Mouse (Mus musculus) lung, adult 2 months (tissue): ENCODE results near the gene Foxn1. TPM values are rescaled to one million over a fixed set of nuclear protein-coding genes. Genes with fewer than 3 reads are reported as not detected.
A peak's percentile ranks its signal among the peaks of the same experiment; 100 is the strongest.

Experiments used
- DNase-seq: peaks from one replicate; pipeline ENCODE4 v3.0.0; 2022
- H3K4me1 ChIP-seq: fragments of 200-500 bp; 2 replicates; pipeline ENCODE4 v1.6.1; 2011; ENCODE audit warnings: low read length; ENCODE audit not compliant: control insufficient read depth, insufficient read depth
- H3K4me3 ChIP-seq: fragments of 200-500 bp; replicated peaks from 2 replicates; pipeline ENCODE3; 2011; ENCODE audit warnings: low read depth, mild to moderate bottlenecking, control low read depth, low read length; ENCODE audit errors: extremely low read depth
- CTCF ChIP-seq: fragments of 200-500 bp; IDR thresholded peaks from 2 replicates; pipeline ENCODE4 v1.5.1; 2011; ENCODE audit warnings: mild to moderate bottlenecking, low read length, control low read depth; ENCODE audit not compliant: insufficient read depth
- POLR2A ChIP-seq: fragments of 200-500 bp; IDR thresholded peaks from 2 replicates; pipeline ENCODE4 v1.6.1; 2011; ENCODE audit warnings: low read depth, mild to moderate bottlenecking, control low read depth, low read length, borderline replicate concordance; ENCODE audit errors: extremely low read depth
- WGBS: fragments of 180-500 bp; shearing (Covaris S2); methylation state at CpG from one replicate; pipeline ENCODE4 v1.1.7; 2018; 5-methylcytosine and 5-hydroxymethylcytosine counted together
- polyA plus RNA-seq: library from polyadenylated mRNA; depleted of rRNA; stranded (reverse); fragments of >200 nt; gene quantifications from 2 replicates; pipeline ENCODE4 v1.2.3, GENCODE M21; 2012

Foxn1 gene
- polyA plus RNA-seq, 1 experiment: 0.62 TPM

- Histone ChIP-seq H3K4me3 (no peak overlapping the region), H3K4me1 (peaks cover 9% of the 10 kb centered on the region)
- DNase-seq: no peak
- 61% methylated on average over 7 of the region's 7 CpGs for WGBS
- TF ChIP-seq CTCF (no peak), POLR2A (no peak)
Observed at GRCm38 (mm10) chr11:78348474-78348873, 37.9 kb downstream of the Foxn1 start.

DNA sequence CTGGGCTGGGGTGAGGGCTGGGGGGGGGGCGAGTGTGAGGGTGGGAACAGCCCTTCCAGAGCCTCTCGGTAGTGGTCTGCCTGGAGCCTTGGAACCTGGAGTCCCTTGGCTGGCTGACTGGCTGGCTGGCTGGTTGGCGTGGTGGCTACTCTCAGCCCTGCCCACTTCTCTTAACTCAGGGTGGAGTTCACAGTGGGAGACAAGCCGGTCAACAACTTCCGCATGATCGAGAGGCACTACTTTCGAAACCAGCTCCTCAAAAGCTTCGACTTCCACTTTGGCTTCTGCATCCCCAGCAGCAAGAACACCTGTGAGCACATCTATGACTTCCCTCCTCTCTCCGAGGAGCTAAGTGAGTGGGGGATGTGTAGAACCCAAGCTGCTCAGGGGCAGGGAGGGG lies 38.5 kb downstream of the Foxn1 start:
- peaks cover 9% of the 10 kb centered on the region for H3K4me1 ChIP-seq
- H3K4me3 ChIP-seq: no peak overlapping the region
- WGBS: 62% methylated on average over 9 of the region's 9 CpGs
- no peak for TF ChIP-seq CTCF
- TF ChIP-seq POLR2A: no peak
- DNase-seq: no peak

DNA sequence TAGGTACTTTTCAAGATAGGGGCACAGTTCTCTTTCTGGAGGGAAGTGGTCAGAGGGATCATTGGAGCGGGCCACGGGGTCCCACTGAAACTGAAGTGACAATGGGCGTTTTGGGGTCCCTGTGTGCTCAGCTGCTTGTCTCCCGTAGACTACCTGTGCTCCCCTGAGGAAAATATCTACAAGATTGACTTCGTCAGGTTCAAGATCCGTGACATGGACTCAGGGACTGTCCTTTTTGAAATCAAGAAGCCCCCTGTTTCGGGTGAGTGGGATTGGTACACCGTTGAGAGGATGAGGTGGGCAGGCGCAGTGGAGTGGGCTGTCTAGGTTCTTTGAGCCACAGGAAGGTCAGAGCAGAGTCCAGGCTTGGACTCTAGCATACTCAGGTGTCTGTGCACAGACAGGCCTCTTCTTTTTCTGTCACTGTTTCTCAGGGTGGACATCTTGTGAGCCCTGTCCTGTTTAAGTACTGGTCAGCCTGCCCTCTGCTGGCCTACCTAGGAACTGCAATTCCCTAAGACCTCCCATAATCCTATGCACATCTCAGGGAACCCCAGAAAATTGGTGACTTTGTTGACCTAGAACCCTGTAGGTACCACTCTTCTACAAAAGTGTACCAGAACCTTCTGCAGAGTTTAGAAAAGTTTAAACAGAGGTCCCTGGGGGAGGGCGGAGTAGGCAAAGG lies 39.1 kb downstream of the Foxn1 start:
- WGBS: 91% methylated on average over 10 of the region's 10 CpGs
- peak; percentile 70 for DNase-seq
- H3K4me3 ChIP-seq: no peak overlapping the region

GRCm38 (mm10) chr11:78346326-78347069 lies 39.9 kb downstream of the Foxn1 start:
- no peak for DNase-seq
- H3K4me1 ChIP-seq: peaks cover 9% of the 10 kb centered on the region
- H3K4me3 ChIP-seq: no peak overlapping the region
- TF ChIP-seq POLR2A (no peak), CTCF (no peak)
- WGBS: 76% methylated on average over 6 of the region's 6 CpGs

More for the DNA sequence above, 39.1 kb downstream of the Foxn1 start:
- peaks cover 9% of the 10 kb centered on the region for H3K4me1 ChIP-seq
- TF ChIP-seq POLR2A (no peak), CTCF (peak; percentile 83)

GRCm38 (mm10) chr11:78345801-78346200 lies 40.6 kb downstream of the Foxn1 start:
- TF ChIP-seq POLR2A (no peak), CTCF (no peak)
- DNase-seq: no peak
- 65% methylated on average over 7 of the region's 7 CpGs for WGBS
- Histone ChIP-seq H3K4me3 (no peak overlapping the region), H3K4me1 (peaks cover 9% of the 10 kb centered on the region)

- WGBS: 54% methylated on average over 8 of the region's 8 CpGs
- TF ChIP-seq POLR2A: no peak
- TF ChIP-seq CTCF: no peak
- Histone ChIP-seq H3K4me3 (no peak overlapping the region), H3K4me1 (peaks cover 9% of the 10 kb centered on the region)
- no peak for DNase-seq
Observed at GRCm38 (mm10) chr11:78344890-78345715, 41.3 kb downstream of the Foxn1 start.

DNA sequence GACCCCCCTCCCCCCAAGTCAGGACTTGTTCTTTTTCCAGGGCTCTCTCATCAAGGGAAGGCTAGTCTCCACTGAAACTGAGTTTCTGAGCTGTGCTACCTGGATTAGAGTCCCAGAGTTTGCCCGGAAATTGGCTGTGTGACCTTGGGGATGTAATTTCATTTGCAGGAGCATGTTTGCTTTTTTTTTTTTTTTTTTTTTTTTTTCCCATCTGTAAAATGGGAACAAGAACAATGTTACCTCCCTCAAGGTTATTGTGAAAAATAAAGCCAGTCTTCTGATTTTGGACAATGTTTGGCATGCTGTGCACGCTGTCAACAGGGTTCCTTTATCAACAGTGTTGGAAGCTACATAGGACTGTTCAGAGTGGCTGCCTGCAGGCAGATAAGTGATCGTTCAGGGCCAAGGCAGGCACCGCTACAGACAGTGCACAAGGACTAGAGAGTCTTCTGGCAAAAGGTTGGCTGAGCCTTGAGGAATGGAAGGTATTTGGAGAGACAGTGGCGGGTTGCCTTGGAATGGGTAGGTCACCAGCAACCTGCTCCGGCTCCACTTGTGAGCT lies 41.9 kb downstream of the Foxn1 start:
- H3K4me3 ChIP-seq: peak overlapping the region; percentile 57
- no peak for TF ChIP-seq POLR2A
- TF ChIP-seq CTCF: no peak
- peaks cover 9% of the 10 kb centered on the region for H3K4me1 ChIP-seq
- DNase-seq: no peak
- WGBS: 57% methylated on average over 6 of the region's 6 CpGs

GRCm38 (mm10) chr11:78343381-78344327 lies 42.7 kb downstream of the Foxn1 start, which contains the start of gene Unc119:
Unc119 (plus strand) TSS chr11:78343482.
- peak within 1 kb of the TSS; percentile 57 for H3K4me3 ChIP-seq
- peak; percentile 80 for DNase-seq
- peaks cover 9% of the 10 kb centered on the region for H3K4me1 ChIP-seq
- WGBS: 2% methylated on average over 62 of the region's 66 CpGs
- no peak for TF ChIP-seq CTCF
- TF ChIP-seq POLR2A: 0 out of 2 replicates have a peak, but pooled peaks have one; percentile 29
